Mouse (Mus musculus): ENCODE data around the gene Bahd1. TPM values are rescaled to one million over a fixed set of nuclear protein-coding genes. Genes with fewer than 3 reads are reported as not detected.

The Bahd1 gene
- polyA plus RNA-seq (2017; shearing (Covaris generic)): 23.6 TPM

DNA sequence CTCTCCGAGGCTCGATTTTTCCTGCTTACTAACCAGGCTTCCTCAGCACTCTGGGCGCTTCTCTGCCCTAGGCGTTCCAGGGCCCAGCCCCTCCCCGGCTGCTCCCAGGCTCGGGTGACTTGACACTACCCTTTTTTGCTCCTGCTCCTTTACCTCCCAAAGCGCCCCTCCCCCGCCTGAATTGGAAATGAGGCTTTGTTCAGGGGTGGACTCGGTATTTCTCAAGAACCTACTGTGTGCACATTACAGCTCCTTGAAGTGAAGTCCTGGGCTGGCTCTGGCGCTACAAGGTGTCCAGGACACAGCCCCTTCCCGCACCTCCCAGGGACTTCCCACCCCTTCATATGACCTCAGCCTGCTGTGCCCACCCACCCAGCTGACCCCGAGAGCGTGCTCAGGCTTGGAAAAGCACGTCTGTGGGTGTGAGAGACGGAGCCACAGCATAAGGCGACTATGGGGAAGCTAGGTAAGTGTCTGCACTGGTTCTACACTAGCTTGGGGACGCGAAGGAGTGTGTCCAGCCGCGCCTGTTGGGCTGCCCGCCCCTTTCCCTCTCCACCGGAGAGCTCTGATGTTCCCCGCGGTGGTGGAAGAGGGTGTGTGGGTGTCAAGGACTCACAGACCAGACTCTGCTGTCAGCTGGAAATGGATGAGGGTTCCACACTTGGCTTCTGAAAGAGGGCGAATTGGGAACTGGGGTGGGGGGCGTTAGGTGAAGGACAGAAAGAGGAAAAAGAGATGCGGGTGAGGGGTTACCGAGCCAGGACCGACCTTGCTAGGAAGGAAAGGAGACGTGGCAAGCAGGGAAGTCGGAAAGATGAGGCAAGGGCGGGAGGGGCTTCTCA is at the start of gene Bahd1:
Gene Bahd1, plus strand, starts transcription at position 397 of the 845 bp plus-strand sequence.

GRCm38 (mm10) chr2:118861454-118862339 is 38.5 kb upstream of the Bahd1 start, which contains the start of gene Ivd:
Gene Ivd (plus strand): TSS chr2:118861954.

DNA sequence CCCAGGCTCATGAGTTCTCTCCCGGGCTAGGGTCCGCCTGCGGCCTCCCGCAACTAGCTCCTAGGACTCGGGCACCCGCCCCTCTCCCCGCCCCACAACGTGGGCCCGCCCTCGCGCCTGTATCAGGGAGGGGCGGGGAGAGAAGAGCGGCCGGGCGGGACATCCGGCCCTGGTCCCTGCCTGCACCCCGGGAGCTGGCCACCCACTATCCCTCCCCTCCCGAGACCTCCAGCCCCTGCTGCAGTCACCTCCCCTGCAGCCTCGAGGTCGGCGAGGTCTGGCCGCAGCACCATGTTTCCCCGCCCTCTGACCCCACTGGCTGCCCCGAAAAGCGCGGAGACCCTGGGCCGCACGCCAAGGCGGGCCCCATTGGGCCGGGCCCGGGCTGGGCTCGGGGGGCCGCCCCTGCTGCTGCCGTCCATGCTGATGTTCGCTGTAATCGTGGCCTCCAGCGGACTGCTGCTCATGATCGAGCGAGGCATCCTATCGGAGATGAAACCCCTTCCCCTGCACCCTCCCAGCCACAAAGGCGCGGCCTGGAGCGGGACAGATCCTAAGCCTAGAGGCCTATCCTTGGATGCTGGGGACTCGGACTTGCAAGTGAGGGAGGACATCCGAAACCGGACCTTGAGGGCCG is 26.3 kb downstream of the Bahd1 start, which contains the start of gene Chst14:
Gene Chst14, plus strand, starts transcription at position 136 of the 637 bp plus-strand sequence.

Other genes starting within 250 kb of the Bahd1 start
- 2.2 TPM for gene Pak6, start 237.1 kb upstream of the Bahd1 start, polyA plus RNA-seq (2017; shearing (Covaris generic))
- gene Ankrd63, start 196.4 kb upstream of the Bahd1 start, polyA plus RNA-seq (2017; shearing (Covaris generic)): not detected
- gene Plcb2, start 171.9 kb upstream of the Bahd1 start, polyA plus RNA-seq (2017; shearing (Covaris generic)): 15.4 TPM
- 17.7 TPM for gene Inafm2, start 154.6 kb upstream of the Bahd1 start, polyA plus RNA-seq (2017; shearing (Covaris generic))
- not detected for gene Ccdc9b, start 137.7 kb upstream of the Bahd1 start, polyA plus RNA-seq (2017; shearing (Covaris generic))
- not detected for gene Phgr1, start 127.6 kb upstream of the Bahd1 start, polyA plus RNA-seq (2017; shearing (Covaris generic))
- gene Disp2, start 120.7 kb upstream of the Bahd1 start, polyA plus RNA-seq (2017; shearing (Covaris generic)): not detected
- 5.5 TPM for gene Knstrn, start 86.4 kb upstream of the Bahd1 start, polyA plus RNA-seq (2017; shearing (Covaris generic))
- gene Ivd, start 38.4 kb upstream of the Bahd1 start, polyA plus RNA-seq (2017; shearing (Covaris generic)): 79.5 TPM
- 0.47 TPM for gene Chst14, start 26.1 kb downstream of the Bahd1 start, polyA plus RNA-seq (2017; shearing (Covaris generic))
- 10.9 TPM for gene Ccdc32, start 129.0 kb downstream of the Bahd1 start, polyA plus RNA-seq (2017; shearing (Covaris generic))
- 2.6 TPM for gene Rpusd2, start 134.4 kb downstream of the Bahd1 start, polyA plus RNA-seq (2017; shearing (Covaris generic))
- gene Knl1, start 146.7 kb downstream of the Bahd1 start, polyA plus RNA-seq (2017; shearing (Covaris generic)): 1.3 TPM
- 3.1 TPM for gene Rad51, start 212.4 kb downstream of the Bahd1 start, polyA plus RNA-seq (2017; shearing (Covaris generic))

Data from effector memory CD4-positive, alpha-beta T cell, adult 5 months (primary cell).